Mouse (Mus musculus): Measurements from ENCODE around the gene Appbp2. TPM values are rescaled to one million over a fixed set of nuclear protein-coding genes. Genes with fewer than 3 reads are reported as not detected.
A peak's percentile ranks its signal among the peaks of the same experiment; 100 is the strongest.

The Appbp2 gene
- total RNA-seq (2021): 43.0 and 43.3 TPM in 2 replicates
- long read RNA-seq, experiment 1, full-length matches to known transcripts: 43 of 48 reads
- long read RNA-seq, experiment 1, partial matches to known transcripts: 1 of 48 reads
- long read RNA-seq, experiment 1, other reads (novel, unspliced or antisense): 4 of 48 reads
- long read RNA-seq, experiment 2, full-length matches to known transcripts: 34 of 42 reads
- long read RNA-seq, experiment 2, partial matches to known transcripts: 2 of 42 reads
- long read RNA-seq, experiment 2, other reads (novel, unspliced or antisense): 6 of 42 reads

- DNase-seq: peak; percentile 95
These were observed at the start of gene Appbp2 for GRCm38 (mm10) chr11:85234990-85235841. Gene Appbp2, minus strand, starts transcription at chr11:85235130.

GRCm38 (mm10) chr11:85281219-85281878 is 46.4 kb upstream of the Appbp2 start:
- DNase-seq: no peak

- DNase-seq: no peak
These were observed 43.2 kb upstream of the Appbp2 start for GRCm38 (mm10) chr11:85278175-85278574.

DNA sequence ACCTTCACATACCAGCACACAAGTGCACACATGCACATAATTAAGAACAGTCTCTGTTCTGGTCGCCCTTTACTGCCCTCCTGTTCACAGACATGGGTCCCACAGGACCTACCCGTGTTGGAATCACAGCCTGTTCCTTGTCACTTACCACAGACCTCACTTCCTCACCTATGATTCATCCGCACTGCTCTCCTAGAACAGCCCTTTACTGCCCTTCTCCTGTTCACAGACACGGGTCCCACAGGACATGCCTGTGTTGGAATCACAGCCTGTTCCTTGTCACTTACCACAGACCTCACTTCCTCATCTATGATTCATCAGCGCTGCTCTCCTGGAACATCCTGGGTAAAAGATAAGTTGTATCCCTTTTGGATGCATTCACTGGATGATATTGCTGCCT is 42.7 kb upstream of the Appbp2 start:
- no peak for DNase-seq

DNA sequence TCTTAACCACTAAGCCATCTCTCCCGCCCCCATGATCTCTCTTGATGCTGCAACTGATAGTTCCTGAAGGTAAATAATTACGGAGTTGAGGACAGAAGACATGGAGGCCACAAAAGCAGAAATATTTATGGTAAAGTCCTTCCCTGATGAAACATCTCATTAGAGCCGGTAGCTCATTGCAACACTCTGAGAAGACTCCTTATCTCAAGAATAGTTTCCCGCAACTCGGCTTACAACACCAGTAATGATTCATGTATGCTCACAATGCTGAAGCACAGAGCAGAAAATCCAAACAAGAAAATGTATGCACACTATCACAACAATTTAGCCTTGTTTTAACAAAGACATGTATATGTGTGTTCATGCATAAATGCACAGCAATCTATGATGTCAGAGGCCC is 40.2 kb upstream of the Appbp2 start:
- DNase-seq: no peak

DNA sequence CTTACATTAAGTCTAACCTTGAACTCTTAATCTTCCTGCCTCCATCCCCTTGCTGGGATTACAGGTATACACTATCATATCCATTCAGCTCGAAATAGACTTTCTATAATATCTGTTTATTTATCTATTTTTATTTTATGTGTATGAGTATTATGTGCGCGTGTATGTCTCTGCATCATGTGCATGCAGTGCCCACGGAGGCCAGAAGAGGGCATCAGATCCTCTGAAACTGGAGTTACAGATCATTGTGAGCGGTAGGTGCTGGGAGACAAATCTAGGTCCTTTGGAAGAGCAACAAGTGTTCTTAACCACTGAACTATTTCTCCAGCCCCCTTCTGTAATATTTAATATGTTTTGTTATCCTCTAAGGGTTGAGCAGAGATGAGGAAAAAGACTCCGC is 38.4 kb upstream of the Appbp2 start:
- DNase-seq: peak; percentile 40

GRCm38 (mm10) chr11:85270631-85271030 is 35.7 kb upstream of the Appbp2 start:
- peak; percentile 74 for DNase-seq

- DNase-seq: no peak
These were observed 32.5 kb upstream of the Appbp2 start for GRCm38 (mm10) chr11:85267393-85267792.

DNA sequence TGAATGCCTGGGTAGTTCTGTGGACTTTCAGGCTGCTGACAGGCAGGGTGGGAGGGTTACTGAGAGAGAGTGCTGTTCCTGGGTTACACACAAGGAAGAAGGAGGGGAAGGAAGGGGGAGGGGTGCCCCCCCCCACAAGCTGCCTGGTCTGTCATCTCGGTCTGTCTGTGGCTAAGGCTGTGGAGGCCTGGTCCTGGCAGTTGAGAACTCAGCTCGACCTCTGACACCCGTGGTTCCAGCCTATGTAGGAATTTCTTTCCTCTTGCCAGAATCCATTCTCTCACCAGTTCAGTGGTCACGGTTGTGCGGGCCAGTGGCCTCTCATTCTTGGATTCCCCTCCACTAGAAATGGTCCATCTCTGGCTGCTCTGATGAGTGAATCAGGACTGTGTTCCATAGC is 29.7 kb upstream of the Appbp2 start:
- no peak for DNase-seq

GRCm38 (mm10) chr11:85261192-85261591 is 26.3 kb upstream of the Appbp2 start:
- peak; percentile 89 for DNase-seq

DNA sequence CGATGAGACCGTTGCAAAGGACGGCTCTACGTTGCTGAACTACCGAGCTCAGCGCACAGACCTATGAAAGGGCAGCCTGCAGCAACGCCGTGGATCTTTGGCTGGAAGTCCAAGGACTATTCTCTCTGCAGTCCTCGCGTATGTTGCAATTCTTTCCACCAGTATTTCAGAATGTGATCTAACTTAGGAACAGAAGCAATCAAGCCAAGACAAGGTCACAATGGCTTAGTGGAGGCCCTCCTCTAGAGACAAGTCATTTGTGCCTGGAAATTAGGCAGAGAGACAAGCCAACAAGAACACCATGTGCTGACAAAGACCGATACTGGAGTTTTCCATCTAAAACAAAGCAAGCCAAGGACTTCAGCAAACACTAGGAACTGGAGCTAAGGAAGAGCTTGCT is 24.0 kb upstream of the Appbp2 start:
- peak; percentile 80 for DNase-seq

DNA sequence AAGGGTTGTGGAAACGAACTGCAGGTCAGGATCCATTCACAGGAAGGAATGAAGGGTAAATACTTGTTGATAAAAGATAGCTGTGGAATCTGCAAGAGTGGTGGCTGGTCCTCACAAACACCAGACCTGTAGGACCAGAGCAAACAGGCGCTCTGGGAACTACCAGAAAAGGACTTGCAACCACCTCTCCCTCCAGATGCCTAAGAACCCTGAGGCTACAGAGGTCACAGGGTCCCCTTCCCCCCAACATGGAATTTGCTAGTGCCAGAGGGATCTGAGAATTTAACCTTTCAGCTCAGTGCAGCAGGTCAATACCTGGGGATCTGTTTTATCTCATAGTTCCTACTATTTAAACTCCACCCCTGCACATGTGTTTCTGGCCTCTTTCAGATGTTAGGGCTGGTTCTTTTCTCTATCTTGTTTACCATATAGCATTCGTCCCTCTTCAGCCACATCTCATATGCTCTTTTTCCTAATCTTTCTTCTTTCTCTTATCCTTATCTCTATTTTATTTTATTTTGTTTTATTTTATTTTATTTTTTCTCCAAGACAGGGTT is 20.6 kb upstream of the Appbp2 start:
- DNase-seq: no peak

DNA sequence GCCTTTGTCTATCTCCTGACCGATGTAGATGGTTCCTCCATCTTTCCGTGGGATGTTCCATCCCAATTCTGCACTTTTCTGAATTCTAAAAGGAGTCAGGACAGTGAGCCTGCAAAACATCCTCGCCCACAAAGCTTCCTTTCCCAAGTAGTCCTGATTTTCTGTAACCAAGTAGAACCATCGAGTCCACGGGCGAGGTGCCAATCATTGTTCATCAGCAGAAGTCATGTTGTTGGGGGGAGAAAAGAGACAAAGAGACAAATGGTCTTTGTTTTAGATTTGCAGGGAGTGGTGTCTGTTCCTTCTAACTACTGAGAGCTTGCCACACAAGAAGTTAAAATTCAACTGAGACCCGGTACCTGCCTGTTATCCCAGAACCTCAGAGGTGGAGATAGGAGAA is 18.7 kb upstream of the Appbp2 start:
- DNase-seq: no peak

DNA sequence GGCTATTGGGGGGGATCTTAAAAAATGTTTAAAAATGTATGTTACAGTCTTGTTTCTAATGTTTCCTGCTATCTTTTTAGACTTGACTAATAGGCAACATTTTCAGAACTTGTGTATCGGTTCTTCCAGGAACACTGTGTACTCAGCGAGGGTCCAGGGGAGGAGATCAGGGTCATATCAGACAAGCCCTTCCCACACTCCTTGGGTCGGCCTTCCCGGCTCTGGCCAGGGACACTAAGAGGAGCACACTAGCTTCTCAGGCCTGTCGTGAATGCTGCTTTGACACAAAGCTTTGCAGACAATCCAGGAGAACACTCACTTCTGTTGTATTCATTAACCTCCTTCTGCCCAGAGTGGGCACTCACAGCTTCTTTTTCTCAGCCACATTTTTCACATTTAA is 18.1 kb upstream of the Appbp2 start:
- no peak for DNase-seq

DNA sequence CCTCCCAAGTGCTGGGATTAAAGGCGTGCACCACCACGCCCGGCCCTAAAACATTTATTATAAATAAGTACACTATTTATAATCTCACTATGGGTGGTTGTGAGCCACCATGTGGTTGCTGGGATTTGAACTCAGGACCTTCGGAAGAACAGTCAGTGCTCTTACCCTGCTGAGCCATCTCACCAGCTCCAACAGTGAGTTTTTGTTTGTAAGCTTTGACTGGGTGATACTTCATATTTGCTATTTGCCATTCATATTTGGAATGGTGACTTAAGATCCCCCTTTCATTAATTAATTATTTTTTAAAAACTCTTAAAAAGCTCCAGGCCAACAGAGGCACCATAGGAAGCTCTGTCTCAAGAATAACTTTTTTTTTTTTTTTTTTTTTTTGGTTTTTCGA is 17.0 kb upstream of the Appbp2 start:
- DNase-seq: no peak

- DNase-seq: no peak
These were observed 15.5 kb upstream of the Appbp2 start for GRCm38 (mm10) chr11:85250467-85250866.

GRCm38 (mm10) chr11:85249338-85249737 is 14.4 kb upstream of the Appbp2 start:
- DNase-seq: no peak

- no peak for DNase-seq
These were observed 13.2 kb upstream of the Appbp2 start for GRCm38 (mm10) chr11:85248151-85248550.

DNA sequence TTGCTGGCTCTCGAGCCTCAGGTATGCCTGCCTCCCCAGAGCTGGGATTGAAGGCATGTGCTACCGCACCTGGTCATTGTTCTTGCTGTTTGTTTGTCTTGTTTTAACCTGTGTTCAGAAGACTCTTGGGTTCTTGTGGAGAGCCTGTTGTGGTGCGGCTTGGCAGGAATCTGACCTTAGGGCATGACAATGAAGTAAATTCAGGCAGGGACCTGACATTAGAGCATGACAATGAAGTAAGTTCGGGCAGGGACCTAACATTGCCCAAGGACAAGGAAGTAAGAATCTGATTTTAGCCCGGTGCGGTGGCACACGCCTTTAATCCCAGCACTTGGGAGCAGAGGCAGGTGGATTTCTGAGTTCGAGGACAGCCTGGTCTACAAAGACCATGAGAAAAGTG is 6.3 kb upstream of the Appbp2 start:
- DNase-seq: no peak

DNA sequence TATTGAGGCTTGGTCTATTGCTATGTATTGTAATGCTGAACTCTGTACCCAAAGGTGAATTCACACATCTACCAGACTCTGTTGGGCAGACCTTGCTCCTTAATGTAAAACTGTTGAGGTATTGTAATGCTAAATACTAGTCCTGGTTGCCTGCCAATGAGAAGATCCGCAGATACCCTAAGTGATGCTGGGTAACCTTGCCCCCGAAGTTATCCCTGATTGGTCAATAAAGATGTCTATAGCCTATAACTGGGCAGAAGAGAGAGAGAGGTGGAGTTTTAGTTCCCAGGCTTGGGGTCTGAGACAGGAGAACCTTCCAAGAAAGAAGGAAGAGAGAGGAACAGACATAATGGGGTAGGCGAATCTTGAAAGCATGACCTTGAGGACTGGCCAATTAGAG is 5.3 kb upstream of the Appbp2 start:
- no peak for DNase-seq

GRCm38 (mm10) chr11:85234363-85234989 is 454 bp downstream of the Appbp2 start:
- peak; percentile 92 for DNase-seq

DNA sequence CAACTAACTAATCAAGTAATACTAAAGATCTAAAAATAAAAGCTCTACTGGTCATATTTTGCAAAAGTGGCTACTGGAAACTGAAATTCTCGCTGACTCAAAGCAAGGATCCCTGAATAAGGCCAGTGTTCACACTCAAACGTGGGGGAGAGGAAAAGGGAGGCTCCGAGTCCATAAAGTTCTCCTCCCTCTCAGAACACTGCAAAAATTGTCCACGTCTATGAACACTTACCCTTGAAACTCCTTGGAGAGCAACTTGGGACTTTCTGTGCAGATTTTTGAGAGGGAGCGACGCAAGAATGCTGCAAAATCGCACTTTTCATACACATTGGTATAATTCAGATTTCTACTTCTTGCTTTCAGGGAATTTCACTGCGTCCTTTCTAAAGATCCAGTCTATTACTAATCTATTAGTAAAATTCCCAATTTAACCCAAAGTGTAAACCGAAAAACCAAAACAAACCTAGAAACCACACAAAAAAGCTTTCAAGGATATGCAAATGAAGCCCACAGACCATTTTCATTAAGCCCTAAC is 1.2 kb downstream of the Appbp2 start:
- no peak for DNase-seq
